Mouse (Mus musculus): ENCODE measurements around the gene Clpx.

GRCm38 (mm10) chr9:65293119-65293518 lies 941 bp upstream of the Clpx start:
- TF ChIP-seq POLR2A (IDR thresholded peaks at IDR 0.05; ENCODE audit: low read depth, low read length), result no peak
- no peak for TF ChIP-seq CTCF (conservative IDR thresholded peaks at IDR 0.05; ENCODE audit: insufficient read depth, insufficient read length, low read depth, low read length)

Measured in kidney, adult 2 months (tissue).